Mouse (Mus musculus) liver, embryonic 14.5 days (tissue): ENCODE data around the gene Gipc2. TPM values are rescaled to one million over a fixed set of nuclear protein-coding genes. Genes with fewer than 3 reads are reported as not detected.

Source experiments
- ATAC-seq: fragments of 200-750 bp; cut with Nextera tagmentation; 2 replicates; pipeline ENCODE4 v1.8.0; 2017; ENCODE audit warnings: moderate number of reproducible peaks, mild to moderate bottlenecking, moderate library complexity; ENCODE audit not compliant: insufficient read depth
- DNase-seq, 3 experiments: peaks; one replicate each; pipeline ENCODE4 v3.0.0-alpha.2; 2012 to 2013; ENCODE audit warnings: low read depth in 3 of 3, low spot score in 3 of 3
- H3K27ac ChIP-seq: fragments of 300-500 bp; sonication (generic); 2 replicates; pipeline ENCODE4 v1.5.1; 2014; ENCODE audit warnings: moderate library complexity, mild to moderate bottlenecking, control low read depth, inconsistent platforms
- H3K27me3 ChIP-seq: fragments of 300-500 bp; sonication (generic); 2 replicates; pipeline ENCODE4 v1.6.1; 2014; ENCODE audit warnings: mild to moderate bottlenecking, low read length, moderate library complexity; ENCODE audit not compliant: control insufficient read depth, insufficient read depth
- H3K36me3 ChIP-seq: fragments of 300-500 bp; sonication (generic); replicated peaks from 2 replicates; pipeline ENCODE4 v1.6.1; 2014; ENCODE audit warnings: low read depth; ENCODE audit not compliant: control insufficient read depth, insufficient read depth
- H3K4me1 ChIP-seq, 2 experiments: fragments of 200-500 bp in 1 of 2; fragments of 300-500 bp in 1 of 2; sonication (generic) in 1 of 2; replicated peaks; 2 replicates each; pipeline ENCODE4 v1.6.1; 2012 to 2014; ENCODE audit warnings: antibody characterized with exemption in 1 of 2, inconsistent platforms in 1 of 2, low read length in 1 of 2; ENCODE audit not compliant: control insufficient read depth in 2 of 2, insufficient read depth in 2 of 2
- H3K4me2 ChIP-seq: fragments of 300-500 bp; sonication (generic); 2 replicates; pipeline ENCODE4 v1.6.1; 2014; ENCODE audit warnings: low read depth, mild to moderate bottlenecking, control low read depth, moderate library complexity
- H3K4me3 ChIP-seq, 2 experiments: fragments of 200-500 bp in 1 of 2; fragments of 300-500 bp in 1 of 2; sonication (generic) in 1 of 2; 2 replicates each; pipeline ENCODE4 v1.5.1; 2012 to 2014; ENCODE audit warnings: low read depth in 2 of 2, low read length in 2 of 2, mild to moderate bottlenecking in 2 of 2, control low read depth in 1 of 2, inconsistent platforms in 1 of 2, moderate library complexity in 1 of 2; ENCODE audit not compliant: insufficient read depth in 1 of 2
- H3K9ac ChIP-seq: fragments of 300-500 bp; sonication (generic); replicated peaks from 2 replicates; pipeline ENCODE4 v1.6.1; 2014; ENCODE audit warnings: mild to moderate bottlenecking, control low read depth, moderate library complexity
- H3K9me3 ChIP-seq: fragments of 300-500 bp; sonication (generic); 2 replicates; pipeline ENCODE4 v1.6.1; 2016; ENCODE audit warnings: low read length, mixed read lengths; ENCODE audit not compliant: control insufficient read depth
- CTCF ChIP-seq: IDR thresholded peaks from 2 replicates; pipeline ENCODE4 v1.5.1; 2016; ENCODE audit warnings: antibody characterized with exemption, low read depth, control low read depth
- EP300 ChIP-seq: IDR thresholded peaks from 2 replicates; pipeline ENCODE4 v1.6.1; 2016; ENCODE audit warnings: antibody characterized with exemption, low read depth
- WGBS: fragments of 180-500 bp; shearing (Covaris S2); extraction: QIAGEN DNeasy Blood & Tissue Kit; methylation state at CpG from one replicate; pipeline ENCODE4 v1.1.7; 2014; ENCODE audit not compliant: insufficient replicate concordance; 5-methylcytosine and 5-hydroxymethylcytosine counted together
- polyA plus RNA-seq, 2 experiments: library from polyadenylated mRNA; depleted of rRNA in 1 of 2; stranded (reverse) in 1 of 2; unstranded in 1 of 2; fragments of >200 nt; fragmentation: Nextera tagmentation in 1 of 2; extraction: Ambion mirVana in 1 of 2; gene quantifications; 2 replicates each; pipeline versions ENCODE4 v1.2.1 to v1.2.3; 2012 to 2014

Gipc2 gene
- polyA plus RNA-seq, 2 experiments = 7.7 to 16.9 TPM

DNA sequence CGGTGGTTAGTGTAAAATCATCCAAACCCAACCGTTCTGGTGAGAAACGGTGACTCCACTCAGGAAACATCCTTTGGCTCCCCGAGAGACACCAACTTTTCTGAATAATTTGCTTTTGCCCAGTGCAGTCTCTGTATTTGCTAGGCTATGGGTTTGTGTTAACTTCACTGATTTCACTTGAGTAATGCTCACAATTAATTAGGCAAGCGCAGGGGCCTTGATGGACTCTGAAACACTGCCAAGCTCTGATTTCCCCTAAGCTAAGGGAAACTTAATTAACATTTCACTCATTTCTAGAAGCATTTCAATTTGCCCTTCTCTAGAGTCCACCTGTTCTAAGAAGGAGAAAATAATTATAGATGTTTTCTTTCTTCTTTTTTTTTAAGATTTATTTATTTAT lies 104.9 kb downstream of the Gipc2 start:
- TF ChIP-seq CTCF (no peak), EP300 (no peak)
- Histone ChIP-seq H3K4me1 (no peaks in the 10 kb centered on the region), H3K9ac (no peak overlapping the region), H3K9me3 (no peaks in the 10 kb centered on the region), H3K27me3 (no peaks in the 10 kb centered on the region), H3K4me3 (no peak overlapping the region), H3K4me2 (no peak overlapping the region), H3K27ac (no peak overlapping the region), H3K36me3 (no peaks in the 10 kb centered on the region)
- WGBS = 70% methylated on average over 5 of the region's 5 CpGs
- no peak for ATAC-seq
- DNase-seq = no peak

DNA sequence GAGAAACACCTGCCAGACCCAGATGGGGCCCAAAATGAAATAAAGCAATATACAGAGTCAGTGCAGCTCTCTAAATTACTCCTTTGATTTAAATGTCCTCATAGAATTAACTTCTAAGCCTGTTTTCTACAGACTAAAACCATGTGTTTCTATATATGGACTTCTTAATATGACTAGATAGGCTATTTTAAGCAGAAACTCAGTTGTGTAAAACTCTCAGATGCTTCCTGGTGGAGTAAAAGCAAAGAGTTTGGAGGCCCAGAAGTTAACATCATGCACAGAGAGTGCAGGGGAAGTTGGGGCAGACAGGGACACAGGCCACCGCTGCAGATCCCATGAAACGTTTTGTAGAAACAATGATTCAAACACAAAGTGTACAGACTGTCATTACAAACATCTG lies 107.8 kb downstream of the Gipc2 start:
- TF ChIP-seq CTCF (no peak), EP300 (no peak)
- no peak overlapping the region for H3K4me3 ChIP-seq
- H3K27me3 ChIP-seq = no peaks in the 10 kb centered on the region
- DNase-seq (no peak), ATAC-seq (no peak)
- 46% methylated on average over 2 of the region's 2 CpGs for WGBS
- no peaks in the 10 kb centered on the region for H3K36me3 ChIP-seq
- no peak overlapping the region for H3K9ac ChIP-seq
- H3K4me2 ChIP-seq = no peak overlapping the region
- H3K9me3 ChIP-seq = no peaks in the 10 kb centered on the region
- H3K27ac ChIP-seq = no peak overlapping the region
- H3K4me1 ChIP-seq = no peaks in the 10 kb centered on the region

DNA sequence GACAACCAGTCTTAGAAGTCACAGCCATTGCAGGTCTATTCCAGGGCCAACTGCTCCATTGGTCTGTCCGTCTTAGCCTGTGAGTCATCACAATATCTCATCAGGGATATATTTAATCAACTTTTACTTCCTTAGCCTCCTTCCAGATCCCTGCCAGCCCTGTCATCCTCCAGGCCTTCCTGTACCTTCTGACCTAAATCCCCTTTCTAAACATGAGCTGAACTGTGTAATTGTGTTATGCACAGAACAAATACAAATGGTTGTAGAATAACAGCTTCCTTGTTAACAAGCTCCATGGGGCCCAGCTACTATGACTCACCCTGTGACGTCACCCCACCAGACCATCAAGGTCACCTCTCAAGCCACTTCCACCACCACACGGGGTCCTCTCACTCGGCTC lies 111.8 kb downstream of the Gipc2 start:
- H3K27me3 ChIP-seq = no peaks in the 10 kb centered on the region
- H3K9me3 ChIP-seq = no peaks in the 10 kb centered on the region
- H3K27ac ChIP-seq = no peak overlapping the region
- H3K4me1 ChIP-seq = no peaks in the 10 kb centered on the region
- ATAC-seq (no peak; the same call in 1 of the 2 replicates), DNase-seq (no peak)
- TF ChIP-seq EP300 (no peak), CTCF (no peak)
- no peak overlapping the region for H3K4me3 ChIP-seq
- H3K36me3 ChIP-seq = no peaks in the 10 kb centered on the region
- H3K4me2 ChIP-seq = no peak overlapping the region
- no peak overlapping the region for H3K9ac ChIP-seq
- WGBS = 42% methylated on average over 4 of the region's 4 CpGs

DNA sequence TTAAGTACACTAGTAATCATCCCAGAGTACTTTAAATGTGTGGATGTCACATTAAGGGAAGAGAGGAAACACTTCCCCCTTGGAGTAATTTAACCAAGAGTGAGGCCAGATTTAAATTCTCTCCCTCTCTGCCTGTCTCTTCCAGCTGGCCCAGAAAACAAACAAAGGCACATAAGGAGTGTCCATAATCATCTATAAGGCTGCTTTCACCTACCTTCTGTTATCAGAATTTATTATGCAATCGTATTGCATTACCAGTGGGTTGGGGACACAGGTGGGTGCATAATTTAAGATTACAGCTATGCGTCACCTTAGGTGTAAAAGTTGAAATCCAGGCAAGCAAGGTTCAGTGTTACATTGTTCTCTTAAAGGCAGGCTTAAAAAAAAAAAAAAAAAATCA lies 114.1 kb downstream of the Gipc2 start:
- Histone ChIP-seq H3K9ac (no peak overlapping the region), H3K4me3 (no peak overlapping the region), H3K36me3 (no peaks in the 10 kb centered on the region), H3K27me3 (no peaks in the 10 kb centered on the region), H3K9me3 (no peaks in the 10 kb centered on the region), H3K27ac (no peak overlapping the region), H3K4me2 (no peak overlapping the region), H3K4me1 (no peaks in the 10 kb centered on the region)
- ATAC-seq = no peak
- DNase-seq = no peak
- 67% methylated on average over 2 of the region's 2 CpGs for WGBS
- no peak for TF ChIP-seq CTCF
- no peak for TF ChIP-seq EP300

DNA sequence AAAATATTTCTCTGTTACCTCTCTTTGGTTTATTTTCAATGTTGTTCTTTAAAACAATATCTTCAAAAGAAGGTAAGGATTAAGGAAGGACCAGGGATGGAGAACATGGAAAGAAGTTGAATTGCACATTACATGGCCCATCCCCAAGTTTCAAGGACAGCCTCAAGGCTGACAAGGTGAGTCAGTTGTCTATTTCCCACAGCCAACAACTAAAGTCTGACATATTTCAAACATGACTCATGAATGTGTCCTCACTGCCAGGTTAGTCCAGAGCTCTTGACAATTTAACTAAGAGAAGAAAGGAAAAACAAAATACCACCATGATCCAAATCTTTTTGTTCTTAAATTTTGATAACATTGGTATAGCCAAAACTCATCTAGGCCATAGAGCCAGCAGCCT lies 118.1 kb downstream of the Gipc2 start:
- no peaks in the 10 kb centered on the region for H3K9me3 ChIP-seq
- ATAC-seq = no peak
- H3K9ac ChIP-seq = no peak overlapping the region
- no peak for TF ChIP-seq EP300
- TF ChIP-seq CTCF = no peak
- DNase-seq = no peak
- H3K4me1 ChIP-seq = no peaks in the 10 kb centered on the region
- no peak overlapping the region for H3K4me2 ChIP-seq
- H3K27me3 ChIP-seq = no peaks in the 10 kb centered on the region
- no peaks in the 10 kb centered on the region for H3K36me3 ChIP-seq
- no peak overlapping the region for H3K4me3 ChIP-seq
- H3K27ac ChIP-seq = no peak overlapping the region

DNA sequence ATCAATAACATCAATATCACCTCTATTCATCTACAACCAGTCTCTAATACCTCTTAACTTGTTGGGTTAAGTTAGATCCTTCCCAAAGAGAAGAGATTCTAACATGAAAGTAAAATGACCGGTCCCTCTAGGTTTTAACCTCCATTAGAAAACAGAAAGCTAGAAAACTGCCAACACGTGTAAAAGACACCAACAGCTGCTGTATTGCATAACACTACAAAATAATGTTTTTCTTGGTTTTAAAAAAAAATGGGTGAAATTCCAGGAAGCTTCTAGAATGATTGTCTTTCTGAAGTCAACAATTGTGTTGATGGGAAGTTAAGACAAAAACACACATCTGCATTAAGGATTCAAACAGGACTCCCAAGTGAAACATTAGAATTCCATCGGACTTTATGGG lies 119.1 kb downstream of the Gipc2 start:
- Histone ChIP-seq H3K27me3 (no peaks in the 10 kb centered on the region), H3K4me1 (no peaks in the 10 kb centered on the region), H3K27ac (no peak overlapping the region), H3K36me3 (no peaks in the 10 kb centered on the region), H3K4me3 (no peak overlapping the region), H3K9ac (no peak overlapping the region), H3K4me2 (no peak overlapping the region), H3K9me3 (no peaks in the 10 kb centered on the region)
- no peak for ATAC-seq
- 55% methylated on average over 3 of the region's 3 CpGs for WGBS
- TF ChIP-seq CTCF = no peak
- no peak for TF ChIP-seq EP300
- DNase-seq = no peak

Other genes starting within 250 kb of the Gipc2 start
- 10.9 and 18.3 TPM in 2 replicates for gene Dnajb4, start 44.1 kb upstream of the Gipc2 start, polyA plus RNA-seq (2012; rRNA removed)
- gene Dnajb4, start 44.1 kb upstream of the Gipc2 start, polyA plus RNA-seq (2014; fragmentation: Nextera tagmentation; extraction: Ambion mirVana) = 29.9 and 34.3 TPM in 2 replicates
- gene Fubp1, start 44.2 kb upstream of the Gipc2 start, polyA plus RNA-seq (2012; rRNA removed) = 47.3 and 50.8 TPM in 2 replicates
- gene Fubp1, start 44.2 kb upstream of the Gipc2 start, polyA plus RNA-seq (2014; fragmentation: Nextera tagmentation; extraction: Ambion mirVana) = 64.6 and 65.3 TPM in 2 replicates
- gene Nexn, start 100.1 kb upstream of the Gipc2 start, polyA plus RNA-seq (2012; rRNA removed) = 0.10 and 0.25 TPM in 2 replicates
- 0.30 and 0.69 TPM in 2 replicates for gene Nexn, start 100.1 kb upstream of the Gipc2 start, polyA plus RNA-seq (2014; fragmentation: Nextera tagmentation; extraction: Ambion mirVana)
- gene Miga1, start 174.2 kb upstream of the Gipc2 start, polyA plus RNA-seq (2012; rRNA removed) = 2.3 and 3.4 TPM in 2 replicates
- gene Miga1, start 174.2 kb upstream of the Gipc2 start, polyA plus RNA-seq (2014; fragmentation: Nextera tagmentation; extraction: Ambion mirVana) = 3.0 and 4.4 TPM in 2 replicates
- gene Usp33, start 180.2 kb upstream of the Gipc2 start, polyA plus RNA-seq (2012; rRNA removed) = 11.7 and 18.5 TPM in 2 replicates
- gene Usp33, start 180.2 kb upstream of the Gipc2 start, polyA plus RNA-seq (2014; fragmentation: Nextera tagmentation; extraction: Ambion mirVana) = 23.1 and 24.8 TPM in 2 replicates
- gene Zzz3, start 229.2 kb upstream of the Gipc2 start, polyA plus RNA-seq (2012; rRNA removed) = 7.3 and 7.8 TPM in 2 replicates
- 17.0 and 19.1 TPM in 2 replicates for gene Zzz3, start 229.2 kb upstream of the Gipc2 start, polyA plus RNA-seq (2014; fragmentation: Nextera tagmentation; extraction: Ambion mirVana)